11 mouse cellular contexts compared by ENCODE assay signal in genomic region chr2:164950501-164950900, GRCm38 (mm10). TPM values are rescaled to one million over a fixed set of nuclear protein-coding genes. Genes with fewer than 3 reads are reported as not detected.
A peak's percentile ranks its signal among the peaks of the same experiment; 100 is the strongest.
DNase-seq lines count a peak whose midpoint lies in the region; ATAC-seq and TF ChIP-seq lines count a peak whose summit lies in the region.
"Had no signal": no experiment of that assay in that cellular context is flagged by ENCODE, and none has a peak within 500 bp of the region (broad histone marks: within the 10 kb centered on the region; RNA-seq: fewer than 3 reads in every experiment).

No protein-coding gene starts in this region.

- no peak for TF ChIP-seq POLR2A in heart, adult 2 months (IDR thresholded peaks at IDR 0.05; ENCODE audit: insufficient read depth, low read depth, low read length)
- TF ChIP-seq POLR2A in lung, adult 2 months (IDR thresholded peaks at IDR 0.05; ENCODE audit: borderline replicate concordance, extremely low read depth, low read depth, low read length), result no peak

- no peak overlapping the region for H3K4me3 ChIP-seq in heart, adult 2 months
- H3K4me3 ChIP-seq in heart, embryonic 12.5 days, result no peak overlapping the region
- H3K4me3 ChIP-seq in lung, adult 2 months (replicated peaks; ENCODE audit: extremely low read depth, low read depth, low read length), result no peak overlapping the region
- H3K4me3 ChIP-seq: limb, embryonic 15.5 days had no signal

- H3K27ac ChIP-seq in heart, adult 2 months, result no peak overlapping the region
- no peak overlapping the region for H3K27ac ChIP-seq in heart, embryonic 12.5 days (ENCODE audit: poor library complexity, severe bottlenecking)
- H3K27ac ChIP-seq: limb, embryonic 15.5 days had no signal

- no peak for DNase-seq in heart, adult 2 months
- DNase-seq in lung, adult 2 months, result no peak
- DNase-seq in lung, postnatal 25 days (ENCODE audit: low spot score), result no peak
- DNase-seq in R1 (ENCODE audit: low read depth, low spot score), result peak; percentile 78
- no peak for DNase-seq in left cerebral cortex, adult 9 months (ENCODE audit: low spot score in 2 of 2)
- no peak for DNase-seq in layer of hippocampus, postnatal 14 days (ENCODE audit: low spot score in 2 of 2)
- DNase-seq: gastrocnemius, postnatal 25 days; thymus, adult 2 months had no signal

- H3K9me3 ChIP-seq in heart, embryonic 12.5 days (replicated peaks), result 0 out of 2 replicates have a peak, but pooled peaks cover under 1% of the 10 kb centered on the region
- H3K9me3 ChIP-seq: limb, embryonic 15.5 days had no signal

- H3K9ac ChIP-seq in heart, adult 2 months (ENCODE audit: low read depth, low read length), result no peak overlapping the region
- H3K9ac ChIP-seq in heart, embryonic 12.5 days, result no peak overlapping the region
- H3K9ac ChIP-seq: limb, embryonic 15.5 days had no signal

- no peaks in the 10 kb centered on the region for H3K36me3 ChIP-seq in heart, adult 2 months (ENCODE audit: control insufficient read depth, insufficient read depth, low read length)
- no peaks in the 10 kb centered on the region for H3K36me3 ChIP-seq in heart, embryonic 12.5 days
- H3K36me3 ChIP-seq: limb, embryonic 15.5 days had no signal

- no peaks in the 10 kb centered on the region for H3K79me2 ChIP-seq in heart, adult 2 months (replicated peaks; ENCODE audit: control insufficient read depth, insufficient read depth, low read length)

- no peak for ATAC-seq in heart, embryonic 12.5 days (ENCODE audit: insufficient number of reproducible peaks, low FRiP score)
- ATAC-seq in megakaryocyte, adult 5-6 weeks (ENCODE audit: poor library complexity, severe bottlenecking), result 0 out of 2 replicates have a peak, but pooled peaks have one; percentile 8

- intact Hi-C loops in heart, adult 2 months (cut with DNase I), result loop anchor here (5.0 to 10.0 kb wide), 2 partner anchors 324 to 412 kb away; no protein-coding TSS in a partner anchor

- TF ChIP-seq CTCF in heart, adult 2 months (IDR thresholded peaks at IDR 0.05), result peak; percentile 47
- TF ChIP-seq CTCF in lung, adult 2 months (IDR thresholded peaks at IDR 0.05; ENCODE audit: insufficient read depth, low read length), result 0 out of 2 replicates have a peak, but pooled peaks have one; percentile 25

- no peak for TF ChIP-seq EP300 in heart, adult 2 months (IDR thresholded peaks at IDR 0.05; ENCODE audit: insufficient read depth, low read depth, low read length)

- H3K27me3 ChIP-seq in heart, adult 2 months (ENCODE audit: control insufficient read depth, insufficient read depth, low read length), result peaks cover 21% of the 10 kb centered on the region
- peaks cover 98% of the 10 kb centered on the region for H3K27me3 ChIP-seq in heart, embryonic 12.5 days (replicated peaks)

- no peak overlapping the region for H3K4me2 ChIP-seq in heart, embryonic 12.5 days
- H3K4me2 ChIP-seq: limb, embryonic 15.5 days had no signal

- H3K4me1 ChIP-seq in heart, adult 2 months (ENCODE audit: control insufficient read depth, insufficient read depth, low read length), result no peaks in the 10 kb centered on the region
- H3K4me1 ChIP-seq in heart, embryonic 12.5 days (replicated peaks), result peaks cover 9% of the 10 kb centered on the region; the same call in 1 of the 2 replicates
- H3K4me1 ChIP-seq in lung, adult 2 months (ENCODE audit: control insufficient read depth, insufficient read depth, low read length), result no peaks in the 10 kb centered on the region

- 31% methylated on average over 13 of the region's 13 CpGs for WGBS in heart, adult 2 months
- 22% methylated on average over 13 of the region's 13 CpGs for WGBS in heart, embryonic 12.5 days
- 23% methylated on average over 13 of the region's 13 CpGs for WGBS in lung, adult 2 months

RNA-seq across cellular contexts. Expression of gene Mmp9, which starts 9.9 kb away (rescaled TPM):
- under 1 TPM; 0.93 to 0.99 TPM for total RNA-seq in heart, adult 2 months (2021)
- 3.5 and 5.1 TPM in 2 replicates for polyA plus RNA-seq in heart, adult 2 months (2012; rRNA removed)
- polyA plus RNA-seq in heart, embryonic 12.5 days (2016; fragmentation: Nextera tagmentation; extraction: Ambion mirVana), result 0.42 TPM in 2 replicates
- 12.4 and 13.4 TPM in 2 replicates for polyA plus RNA-seq in lung, adult 2 months (2012; rRNA removed)
- total RNA-seq in megakaryocyte, adult 5-6 weeks (2015), result 326 and 367 TPM in 2 replicates
- 217 and 317 TPM in 2 replicates for total RNA-seq in megakaryocyte, adult 5-6 weeks (2017)
- total RNA-seq in layer of hippocampus, postnatal 14 days (2021), result 1 to 10 TPM; 1.8 to 2.1 TPM

RNA-seq across cellular contexts. Expression of gene Slc12a5, which starts 10.1 kb away (rescaled TPM):
- 1 to 10 TPM; 2.2 to 2.3 TPM for total RNA-seq in heart, adult 2 months (2021)
- polyA plus RNA-seq in heart, adult 2 months (2012; rRNA removed), result 1.5 TPM in 2 replicates
- polyA plus RNA-seq in heart, embryonic 12.5 days (2016; fragmentation: Nextera tagmentation; extraction: Ambion mirVana), result 0.82 and 1.3 TPM in 2 replicates
- 3.6 and 3.9 TPM in 2 replicates for polyA plus RNA-seq in lung, adult 2 months (2012; rRNA removed)
- total RNA-seq in megakaryocyte, adult 5-6 weeks (2015), result 0.91 and 1.3 TPM in 2 replicates
- 0.48 and 0.89 TPM in 2 replicates for total RNA-seq in megakaryocyte, adult 5-6 weeks (2017)
- total RNA-seq in layer of hippocampus, postnatal 14 days (2021), result 100 to 1,000 TPM; 288 to 332 TPM

RNA-seq across cellular contexts. Expression of gene Zfp335, which starts 38.9 kb away (rescaled TPM):
- total RNA-seq in heart, adult 2 months (2021), result 1 to 10 TPM; 8.0 to 8.2 TPM
- polyA plus RNA-seq in heart, adult 2 months (2012; rRNA removed), result 14.0 and 14.3 TPM in 2 replicates
- 11.4 and 12.2 TPM in 2 replicates for polyA plus RNA-seq in heart, embryonic 12.5 days (2016; fragmentation: Nextera tagmentation; extraction: Ambion mirVana)
- 33.2 and 34.9 TPM in 2 replicates for polyA plus RNA-seq in lung, adult 2 months (2012; rRNA removed)
- total RNA-seq in megakaryocyte, adult 5-6 weeks (2015), result 15.6 and 16.1 TPM in 2 replicates
- total RNA-seq in megakaryocyte, adult 5-6 weeks (2017), result 9.4 and 10.0 TPM in 2 replicates
- total RNA-seq in layer of hippocampus, postnatal 14 days (2021), result 10 to 100 TPM; 25.0 to 26.4 TPM

Comparison
In these comparisons a context has a peak if more than half of its experiments do, and no peak if none do; other contexts are left out.
1. RNA of gene Mmp9, which starts 9.9 kb away (total RNA-seq): 217 to 367 TPM in megakaryocyte, adult 5-6 weeks; 1.8 to 2.1 TPM in layer of hippocampus, postnatal 14 days and 0.93 to 0.99 TPM in heart, adult 2 months; every median in the first group is over 10 times any median in the second.
2. RNA of gene Slc12a5, which starts 10.1 kb away (total RNA-seq): 288 to 332 TPM in layer of hippocampus, postnatal 14 days; 2.2 to 2.3 TPM in heart, adult 2 months and 0.48 to 1.3 TPM in megakaryocyte, adult 5-6 weeks; every median in the first group is over 10 times any median in the second.